Mouse (Mus musculus) frontal cortex, postnatal 10 days (tissue): ENCODE measurements around the gene Gm960.
"Not testable (repeated sequence)": the region's sequence is repeated elsewhere in the genome, so short reads cannot be mapped to it uniquely, and the experiment has no call there.

Experiments
- DNase-seq, 2 experiments: peaks; one replicate each; pipeline ENCODE4 v3.0.0; 2022; ENCODE audit warnings: low spot score in 2 of 2, mixed read lengths in 1 of 2

Gene Gm960

DNA sequence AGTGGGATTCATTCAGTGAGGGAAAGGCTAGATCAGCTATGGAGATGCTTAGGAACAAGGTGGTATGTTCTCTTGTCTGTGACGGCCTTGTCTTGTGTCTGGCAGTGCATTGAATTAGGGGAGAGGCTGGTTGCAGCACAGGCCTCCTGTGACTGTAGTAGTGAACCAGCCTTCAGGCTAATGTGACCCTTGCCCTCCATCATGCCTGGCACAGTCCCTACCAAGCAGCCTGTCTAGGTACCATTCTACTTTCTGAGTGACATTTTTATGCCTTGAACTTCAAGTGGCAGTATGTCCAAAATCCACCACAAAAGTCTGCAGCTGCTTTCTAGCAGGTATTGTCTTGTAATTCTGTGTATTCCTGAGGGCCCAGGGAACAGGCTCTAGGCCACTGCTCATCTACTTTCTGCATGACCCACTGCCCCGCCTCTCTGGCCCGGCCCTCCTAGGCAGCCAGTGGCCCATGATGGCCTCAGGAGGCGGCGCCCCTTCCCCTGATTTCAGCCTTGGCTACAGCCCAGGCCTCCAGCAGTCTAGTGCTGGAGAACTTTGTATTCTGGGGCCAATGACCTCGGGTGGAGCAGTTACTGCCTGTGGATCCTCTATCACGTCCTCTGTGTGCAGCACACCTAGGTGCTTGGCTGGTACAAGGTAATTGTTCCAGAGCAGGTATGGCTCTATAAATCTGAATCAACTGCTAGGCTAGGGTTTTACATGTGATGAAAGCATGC, 104.5 kb downstream of the Gm960 start:
- DNase-seq, result no peak

- no peak for DNase-seq
Observed at GRCm38 (mm10) chr19:4590025-4590424, 108.4 kb downstream of the Gm960 start.

GRCm38 (mm10) chr19:4589081-4589480, 109.4 kb downstream of the Gm960 start:
- DNase-seq, result no peak

DNA sequence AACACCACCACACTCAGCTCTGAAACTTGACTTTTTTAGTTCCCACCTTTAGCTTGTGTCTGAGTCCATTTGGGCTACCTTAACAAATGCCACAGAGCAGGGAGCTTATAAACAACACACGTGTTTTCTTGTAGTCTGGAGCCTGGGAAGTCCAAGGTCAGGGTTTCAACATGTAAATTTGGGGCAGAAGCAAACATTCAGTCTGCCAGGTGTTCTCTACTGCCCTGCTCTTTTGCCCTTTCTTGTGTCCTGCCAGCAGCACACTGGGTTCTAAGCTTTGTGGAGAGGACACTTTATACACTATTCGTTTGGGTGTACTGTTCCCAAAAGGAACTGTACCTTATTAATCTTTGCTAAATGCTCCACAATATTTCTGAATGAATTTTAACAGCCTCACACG, 110.0 kb downstream of the Gm960 start:
- DNase-seq, result no peak

DNA sequence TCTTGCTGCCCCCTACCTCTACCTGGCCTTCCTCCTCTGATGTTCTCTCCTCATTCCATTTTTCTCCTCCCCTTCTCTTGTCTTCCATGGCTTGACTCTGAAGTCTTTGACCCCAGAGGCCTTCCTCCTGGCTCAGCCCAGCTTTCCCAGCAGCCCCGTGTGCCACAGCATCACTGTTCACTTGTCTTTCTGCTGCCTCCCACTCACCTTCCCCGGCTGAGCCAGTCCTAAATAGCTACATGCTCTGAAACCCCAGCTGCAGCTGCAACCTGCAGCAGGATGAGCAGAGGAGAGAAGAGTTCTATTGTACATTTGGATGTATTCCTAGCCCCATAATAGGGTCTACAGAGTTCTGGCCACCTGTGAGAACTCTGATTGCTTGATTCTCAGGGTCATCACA, 111.0 kb downstream of the Gm960 start:
- DNase-seq, result no peak

DNA sequence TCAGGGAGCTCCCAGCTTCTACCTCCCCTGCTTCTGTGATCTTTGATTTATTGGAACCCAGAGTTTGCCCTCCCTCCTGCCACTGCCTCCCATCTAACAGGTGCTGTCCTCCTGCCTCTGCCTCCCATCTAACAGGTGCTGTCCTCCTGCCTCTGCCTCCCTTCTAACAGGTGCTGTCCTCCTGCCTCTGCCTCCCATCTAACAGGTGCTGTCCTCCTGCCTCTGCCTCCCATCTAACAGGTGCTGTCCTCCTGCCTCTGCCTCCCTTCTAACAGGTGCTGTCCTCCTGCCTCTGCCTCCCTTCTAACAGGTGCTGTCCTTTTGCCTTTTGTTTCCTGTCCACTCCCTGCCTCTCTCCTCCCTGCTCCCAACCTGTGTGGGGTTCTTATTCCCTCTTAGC, 111.7 kb downstream of the Gm960 start:
- not testable (repeated sequence) for DNase-seq

DNA sequence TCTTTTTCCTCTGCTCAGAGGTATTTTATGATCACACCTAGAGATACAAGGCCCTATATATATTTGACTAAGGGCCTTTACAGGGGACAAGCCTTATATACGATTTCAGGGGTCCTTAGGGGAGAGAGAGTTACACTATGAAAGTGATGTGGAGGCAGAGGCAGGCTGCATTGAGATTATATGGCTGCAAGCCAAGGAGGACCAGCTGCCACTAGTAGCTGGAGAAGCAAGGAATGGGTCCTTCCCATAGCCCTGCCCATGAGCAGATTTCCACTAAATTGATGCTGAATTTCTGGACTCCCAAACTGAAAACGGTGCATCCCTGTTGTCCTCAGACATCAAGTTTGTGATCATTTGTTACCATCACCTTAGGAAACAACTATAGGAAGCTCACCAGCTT, 114.6 kb downstream of the Gm960 start:
- DNase-seq, result no peak

DNA sequence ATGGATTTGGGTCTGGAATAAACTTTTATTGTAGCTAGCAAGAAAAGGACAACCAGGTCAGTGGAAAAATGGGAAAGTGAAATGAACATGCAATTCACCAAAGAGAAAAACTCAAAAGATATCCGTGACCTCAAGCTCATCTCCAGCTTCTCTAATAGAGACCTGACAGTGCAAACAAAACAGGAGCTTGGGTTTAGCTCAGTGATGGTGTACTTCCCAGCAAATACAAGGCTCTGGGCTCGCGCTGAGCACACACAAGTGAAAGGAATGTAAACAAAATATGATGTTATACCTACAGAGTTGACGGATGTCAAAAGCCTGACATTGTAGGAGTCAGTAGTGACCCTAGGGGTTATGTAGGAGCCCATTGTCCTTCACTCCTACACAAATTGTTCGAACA, 119.2 kb downstream of the Gm960 start:
- DNase-seq, result no peak

DNA sequence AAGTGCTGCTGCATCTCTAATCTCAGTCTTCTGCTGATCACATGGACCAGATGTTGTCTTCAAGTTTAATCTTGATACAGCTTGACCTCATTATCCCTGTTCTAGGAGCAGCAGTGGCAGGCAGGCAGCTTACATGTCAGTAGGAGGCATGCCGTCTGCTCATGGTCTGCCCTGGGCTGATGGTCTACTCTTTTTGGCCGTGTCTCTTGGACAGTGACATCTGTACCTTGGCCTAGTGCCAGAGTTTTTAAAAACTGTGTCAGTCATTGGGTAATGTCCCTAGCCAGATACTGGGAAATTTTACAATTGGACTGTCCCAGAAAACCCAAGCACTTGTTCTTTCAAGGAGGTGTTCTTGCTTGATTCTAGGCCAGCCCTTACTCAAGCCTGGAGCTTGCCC, 119.7 kb downstream of the Gm960 start:
- DNase-seq, result no peak
